Mouse (Mus musculus) adrenal gland (tissue): ENCODE results near the gene Scaf4.
"Not testable (repeated sequence)": the region's sequence is repeated elsewhere in the genome, so short reads cannot be mapped to it uniquely, and the experiment has no call there.

Experiments used
- intact Hi-C: fragments of 180-260 bp; cut with DNase I; formaldehyde crosslinking; loops from one replicate; pipeline ENCODE4 v1.15.1; 2025

The Scaf4 gene

DNA sequence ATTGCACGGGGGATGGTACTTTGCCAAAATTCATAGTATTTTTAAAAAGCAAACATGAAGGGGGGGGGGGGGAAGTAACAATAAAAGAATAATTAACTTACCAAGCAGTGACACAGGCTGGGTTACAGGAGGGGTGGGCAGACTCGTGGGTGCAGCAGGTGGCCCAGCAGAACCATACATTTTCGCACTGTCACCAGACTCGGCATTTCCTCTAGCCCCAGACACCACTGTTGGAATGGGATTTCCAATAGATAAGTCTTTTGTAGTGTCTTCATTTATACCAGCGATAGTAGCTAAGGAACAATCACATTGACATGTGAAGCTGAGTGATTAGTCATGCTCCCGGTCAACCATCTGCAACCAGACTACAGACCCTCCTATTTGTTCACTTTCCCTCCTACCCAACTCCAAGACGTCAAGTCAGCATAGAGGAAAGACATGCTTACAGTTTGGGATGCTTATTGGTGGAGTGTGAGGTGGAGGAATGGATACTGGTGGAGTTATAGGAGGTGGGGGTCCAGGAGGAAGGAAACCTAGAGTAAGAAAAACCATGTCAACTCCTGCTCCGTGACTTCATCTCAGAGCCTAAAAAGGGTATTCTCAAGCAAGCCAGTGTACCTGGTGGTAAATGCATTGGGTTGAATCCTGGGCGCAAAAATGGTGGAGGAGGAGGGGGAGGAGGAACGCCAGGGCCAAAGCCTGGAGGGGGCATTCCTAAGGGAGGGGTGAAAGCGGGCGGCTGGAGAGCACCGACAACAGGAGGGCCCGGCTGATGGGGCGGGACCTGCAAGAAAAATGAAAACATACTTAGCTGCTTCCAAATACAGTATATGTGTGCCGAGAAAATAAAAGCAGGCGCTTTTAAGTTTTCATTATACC, 41.6 kb downstream of the Scaf4 start:
- intact Hi-C loops: no loop called here

DNA sequence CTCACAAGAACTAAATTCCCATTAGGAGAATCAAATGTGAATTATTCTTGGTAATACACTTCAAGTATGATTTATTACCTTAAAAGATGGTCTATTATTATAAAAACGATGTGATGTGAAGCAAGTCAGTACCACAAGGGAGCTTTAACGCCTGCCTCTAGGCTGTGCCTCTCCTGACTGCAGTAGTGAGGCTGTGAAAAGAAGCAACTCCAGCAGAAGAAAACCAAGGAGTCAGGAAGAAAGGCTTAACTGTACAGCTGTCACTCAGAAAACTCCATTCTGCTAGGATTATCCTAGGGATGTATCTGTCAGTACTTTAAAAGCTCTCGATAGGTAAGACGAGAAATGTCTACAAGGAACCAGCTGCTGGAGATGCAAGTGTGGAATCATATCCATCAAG, 42.4 kb downstream of the Scaf4 start:
- intact Hi-C loops: no loop called here

DNA sequence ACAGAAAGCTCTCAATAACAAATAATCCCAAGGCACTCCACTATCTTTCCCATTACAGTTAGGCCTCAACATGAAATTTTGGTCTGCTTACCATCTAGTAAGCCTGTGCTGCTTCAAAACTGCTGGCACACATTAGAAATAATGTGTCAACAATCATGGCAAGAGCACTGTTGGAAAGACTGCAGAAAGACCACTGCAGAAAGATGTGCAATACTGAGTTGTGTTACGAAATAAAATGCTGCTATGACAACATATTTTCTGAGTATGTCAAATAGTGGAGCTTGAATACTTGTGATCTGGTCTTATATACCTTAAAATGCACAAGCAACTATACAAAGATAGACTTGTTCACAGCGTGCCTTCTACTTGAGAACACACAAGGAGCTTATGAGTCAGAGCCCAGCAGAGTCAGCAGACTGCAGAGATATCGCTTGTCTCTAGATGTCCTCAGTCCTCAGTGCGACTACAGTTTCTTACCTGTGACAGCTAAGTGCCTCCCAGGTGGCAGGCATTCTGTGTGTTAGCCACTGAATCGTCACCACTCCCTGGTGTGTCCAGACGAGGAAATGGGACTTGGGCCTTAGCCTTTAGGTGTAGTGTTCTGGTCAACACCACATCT, 45.1 kb downstream of the Scaf4 start:
- intact Hi-C loops: loop anchor here (5.0 kb wide), 1 partner anchor 43 kb away; the partner anchor contains the start of gene Scaf4

DNA sequence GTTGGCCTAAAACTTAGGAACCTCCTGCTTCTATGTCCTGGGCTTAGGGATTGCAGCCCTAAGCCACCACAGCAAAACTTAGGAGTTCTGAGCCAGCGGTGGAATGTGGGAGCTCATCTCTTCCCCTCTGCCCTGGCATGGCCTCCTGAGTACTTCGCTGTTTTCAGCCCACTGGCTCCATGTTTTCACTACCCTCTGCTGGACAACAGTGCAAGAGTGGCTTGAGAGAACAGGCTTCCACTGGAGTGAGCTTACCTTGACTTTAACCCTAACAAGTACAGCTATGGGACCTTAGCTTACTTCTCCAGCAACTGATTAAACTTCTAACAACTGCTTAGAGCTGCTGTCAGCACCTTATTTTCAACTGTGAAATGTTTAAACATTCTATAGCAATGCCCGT, 49.1 kb downstream of the Scaf4 start:
- intact Hi-C loops: loop anchor here (5.0 kb wide), 1 partner anchor 47 kb away; the partner anchor contains the start of gene Scaf4

DNA sequence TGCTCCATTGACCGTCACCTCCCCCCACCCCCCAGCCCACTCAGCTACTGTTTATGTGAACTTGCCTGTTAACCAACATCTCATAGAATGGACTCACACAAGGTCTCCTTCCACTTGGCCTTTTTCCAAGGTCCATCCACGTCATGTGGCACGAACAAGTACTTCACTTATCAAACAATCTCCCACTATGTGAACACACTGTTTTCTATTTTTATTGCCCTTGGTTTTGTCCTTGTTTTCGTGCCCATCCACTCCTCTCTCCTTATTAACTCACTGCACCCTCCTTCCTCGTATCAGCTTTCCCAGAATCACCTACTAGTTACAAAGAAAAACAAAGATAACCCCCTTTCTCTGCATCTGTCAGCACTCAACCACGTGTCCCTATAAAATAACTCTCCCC, 49.7 kb downstream of the Scaf4 start:
- intact Hi-C loops: loop anchor here (5.0 kb wide), 1 partner anchor 48 kb away; the partner anchor contains the start of gene Scaf4

DNA sequence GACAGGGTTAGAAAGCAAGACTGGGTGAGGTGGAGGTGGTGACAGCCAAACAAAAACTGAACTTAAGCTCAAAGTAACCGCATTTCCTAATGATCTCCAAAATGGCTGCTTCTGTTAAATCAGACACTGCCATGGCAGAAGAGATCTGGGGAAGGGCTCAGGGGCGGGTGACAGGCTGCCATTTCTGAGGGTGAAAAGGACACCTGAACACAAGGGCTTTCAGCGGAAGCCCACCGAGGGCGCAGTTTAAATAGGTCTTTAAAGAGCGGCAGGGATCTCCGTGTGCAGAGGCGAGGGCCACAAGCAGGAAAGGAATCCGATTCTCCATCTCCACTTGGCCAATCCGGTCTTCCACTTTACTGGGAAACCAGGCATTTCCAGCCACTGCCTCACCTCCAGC, 50.6 kb downstream of the Scaf4 start:
- intact Hi-C loops: no loop called here

DNA sequence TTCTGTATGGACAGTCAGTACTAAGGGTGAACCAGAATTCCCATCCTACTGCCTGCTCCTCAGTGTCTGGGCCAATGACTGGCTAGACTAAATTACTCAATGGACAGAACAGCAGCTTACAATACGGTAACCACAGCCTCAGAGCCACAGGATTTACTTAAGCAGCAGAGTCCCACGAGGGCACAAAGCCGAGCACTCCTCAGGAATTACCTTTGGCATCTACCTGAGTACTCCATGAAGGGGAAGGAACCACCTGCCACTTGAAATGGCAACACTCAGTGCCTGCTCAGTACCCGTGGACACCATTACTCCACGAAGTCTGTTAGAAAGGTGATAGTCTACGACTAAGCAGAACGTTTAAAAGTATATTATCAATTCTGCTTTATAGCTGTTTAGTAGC, 53.0 kb downstream of the Scaf4 start:
- intact Hi-C loops: no loop called here

DNA sequence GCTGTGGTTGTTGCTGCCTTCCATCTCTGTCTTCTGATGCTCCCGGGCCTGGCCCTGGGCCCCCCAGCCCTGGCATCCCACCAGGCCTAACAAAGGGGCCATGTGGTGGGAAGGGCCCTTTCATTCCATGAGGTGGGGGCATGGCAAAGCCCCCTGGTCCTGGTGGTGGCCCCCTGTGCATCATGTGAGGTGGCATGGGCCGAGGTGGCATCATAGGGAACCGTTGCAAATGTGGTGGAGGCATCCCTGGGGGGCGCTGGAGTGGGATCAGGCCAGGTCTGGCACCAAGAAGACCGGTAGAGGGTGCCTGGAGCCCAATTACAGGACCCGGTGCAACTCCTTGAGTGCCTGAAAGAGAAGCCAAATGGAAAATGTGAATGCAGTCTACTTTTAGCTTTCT, 54.4 kb downstream of the Scaf4 start:
- intact Hi-C loops: no loop called here

DNA sequence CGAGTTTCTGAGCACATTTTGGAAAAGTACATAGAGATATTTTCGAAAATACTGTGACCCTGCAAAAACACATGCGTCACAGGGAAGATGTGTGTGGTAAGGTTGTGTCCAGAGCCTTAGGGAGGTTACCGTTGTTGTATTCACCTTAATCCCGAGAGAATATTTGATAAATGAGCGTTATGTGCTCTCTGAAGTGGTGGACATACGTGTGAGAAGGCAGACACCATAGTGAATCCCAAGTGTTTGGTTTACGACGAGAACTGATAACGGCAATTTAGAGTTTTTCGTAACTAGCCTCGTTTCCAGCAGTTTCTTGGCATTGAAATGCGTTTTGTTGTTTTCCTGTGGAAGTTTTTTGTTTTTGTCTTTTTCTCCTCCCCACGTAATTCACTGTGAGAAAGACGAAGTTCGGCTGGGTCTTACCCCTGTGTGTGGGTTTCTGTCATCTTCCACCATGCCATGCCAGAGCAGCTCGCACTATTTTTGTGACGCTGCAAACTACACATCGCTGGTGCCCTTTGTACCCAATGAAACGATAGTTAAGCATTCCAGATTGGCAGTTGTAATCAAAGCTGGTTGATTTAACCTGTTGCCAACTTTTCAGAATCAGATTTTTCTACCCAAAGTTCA, 62.7 kb downstream of the Scaf4 start:
- intact Hi-C loops: loop anchor here (2.0 kb wide), 1 partner anchor 63 kb away; the partner anchor contains the start of gene Scaf4

DNA sequence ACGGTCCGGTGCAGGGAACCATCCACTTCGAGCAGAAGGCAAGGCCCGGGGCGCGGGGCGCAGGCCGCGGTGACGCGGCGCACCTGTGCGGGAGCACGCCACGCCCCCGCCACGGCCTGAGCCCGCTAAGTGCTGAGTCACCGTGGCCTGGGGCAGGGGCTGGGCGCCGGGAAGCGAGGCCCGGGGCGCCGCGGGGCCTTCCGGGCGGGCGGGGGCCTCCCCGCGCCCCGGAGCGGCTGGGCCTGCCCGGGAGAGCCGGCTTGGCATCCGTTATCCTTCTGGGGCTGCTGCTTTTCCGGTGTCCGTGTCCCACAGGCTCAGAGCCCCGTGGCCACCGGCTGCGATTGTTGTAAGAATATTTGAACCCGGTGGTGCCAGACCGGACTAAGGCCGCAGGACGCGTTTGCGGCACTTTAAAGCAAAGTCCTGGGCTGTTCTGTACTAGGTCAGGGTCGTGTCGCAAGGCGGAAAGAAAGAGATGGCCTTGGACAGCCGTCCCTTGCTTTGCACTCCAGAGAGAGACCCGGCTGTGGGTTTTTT, 63.3 kb downstream of the Scaf4 start:
- intact Hi-C loops: loop anchor here (2.0 kb wide), 1 partner anchor 64 kb away; the partner anchor contains the start of gene Scaf4

DNA sequence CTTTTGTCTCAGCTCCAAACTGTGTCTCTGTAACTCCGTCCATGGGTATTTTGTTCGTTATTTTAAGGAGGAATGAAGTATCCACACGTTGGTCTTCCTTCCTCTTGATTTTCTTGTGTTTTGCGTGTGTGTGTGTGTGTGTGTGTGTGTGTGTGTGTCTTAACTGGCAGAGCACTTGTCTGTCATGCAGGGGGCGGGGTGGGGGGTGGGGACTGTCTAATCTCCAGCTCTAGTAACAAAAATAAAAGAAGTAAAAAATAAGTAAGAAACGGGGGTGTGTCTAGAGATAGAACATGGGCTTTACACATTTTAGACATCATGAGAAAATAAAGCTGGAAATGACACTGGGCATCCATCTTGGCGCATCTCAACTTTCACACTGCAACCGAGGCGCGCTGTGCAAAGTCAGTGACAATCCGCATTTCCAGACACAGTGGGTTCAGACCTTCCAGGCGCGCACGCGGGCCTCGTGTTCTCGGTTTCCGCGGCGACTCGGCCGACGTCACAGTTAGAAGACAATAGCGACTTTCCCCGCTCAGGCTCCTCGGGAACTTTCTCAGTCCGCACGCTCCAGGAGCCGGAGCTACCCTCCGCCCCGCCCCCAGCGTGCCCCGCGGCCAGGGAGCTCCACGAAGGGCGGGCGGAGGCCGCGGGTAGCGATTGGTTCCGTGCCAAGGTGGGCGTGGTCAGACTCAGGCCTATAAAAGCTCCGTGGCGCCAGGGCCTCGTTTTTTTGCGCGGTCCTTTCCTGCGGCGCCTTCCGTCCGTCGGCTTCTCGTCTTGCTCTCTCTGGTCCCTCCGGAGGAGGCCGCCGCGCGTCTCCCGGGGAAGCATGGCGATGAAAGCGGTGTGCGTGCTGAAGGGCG, 64.0 kb downstream of the Scaf4 start, which contains the start of gene Sod1:
TSS of gene Sod1 (plus strand) at position 729 of the 866 bp plus-strand sequence.
- intact Hi-C loops: loop anchor here (2.0 kb wide), 1 partner anchor 65 kb away; the partner anchor contains the start of gene Scaf4

DNA sequence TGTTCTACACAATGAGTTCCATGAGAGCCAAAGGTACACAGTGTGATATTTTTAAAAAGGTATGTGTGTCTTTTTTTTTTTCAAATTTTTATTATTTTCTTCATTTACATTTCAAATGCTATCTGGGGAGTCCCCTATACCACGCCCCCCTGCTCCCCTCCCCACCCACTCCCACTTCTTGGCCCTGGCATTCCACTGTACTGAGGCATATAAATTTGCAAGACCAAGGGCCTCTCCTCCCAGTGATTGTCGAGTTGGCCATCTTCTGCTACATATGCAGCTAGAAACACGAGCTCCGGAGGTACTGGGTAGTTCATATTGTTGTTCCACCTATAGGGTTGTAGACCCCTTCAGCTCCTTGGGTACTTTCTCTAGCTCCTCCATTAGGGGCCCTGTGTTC, 64.9 kb downstream of the Scaf4 start:
- intact Hi-C loops: not testable (repeated sequence)

DNA sequence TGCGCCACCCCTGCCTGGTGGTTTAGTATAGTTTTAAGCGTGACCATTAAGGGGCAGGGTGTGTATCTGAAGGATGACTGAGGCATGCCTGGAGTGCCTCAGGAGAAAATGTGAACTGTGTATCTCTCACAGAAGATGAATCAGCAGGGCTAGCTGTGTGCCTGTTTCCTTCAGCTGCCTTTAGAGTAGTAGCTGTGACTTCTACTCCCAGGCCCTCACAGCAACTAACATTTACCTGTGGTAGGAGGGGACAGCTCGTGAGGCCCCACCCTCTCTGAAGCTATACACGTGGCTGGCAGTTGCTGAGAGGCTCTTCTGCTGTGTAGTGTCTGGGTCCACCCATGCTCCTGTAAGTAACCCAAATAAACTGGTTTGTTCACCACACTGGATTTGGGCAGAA, 66.4 kb downstream of the Scaf4 start:
- intact Hi-C loops: no loop called here

DNA sequence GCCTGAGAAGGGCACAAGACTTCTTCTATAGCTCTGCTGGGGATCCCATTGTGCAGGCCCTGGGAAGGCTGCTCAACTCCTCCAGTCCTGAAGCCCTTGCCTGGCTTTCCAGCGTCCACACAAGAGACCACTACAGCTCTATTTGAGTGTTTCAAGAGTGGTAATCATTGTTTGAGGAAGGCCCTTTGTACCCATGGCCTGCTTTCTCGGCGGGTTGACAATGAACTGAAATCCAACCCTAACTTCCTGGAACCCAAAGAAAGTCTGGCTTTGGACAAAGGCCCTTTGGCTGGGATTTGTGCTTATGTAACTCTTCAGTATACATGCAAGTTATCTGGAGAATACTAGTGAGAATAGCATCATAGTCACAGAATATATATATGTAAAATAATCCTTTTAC, 66.9 kb downstream of the Scaf4 start:
- intact Hi-C loops: no loop called here

DNA sequence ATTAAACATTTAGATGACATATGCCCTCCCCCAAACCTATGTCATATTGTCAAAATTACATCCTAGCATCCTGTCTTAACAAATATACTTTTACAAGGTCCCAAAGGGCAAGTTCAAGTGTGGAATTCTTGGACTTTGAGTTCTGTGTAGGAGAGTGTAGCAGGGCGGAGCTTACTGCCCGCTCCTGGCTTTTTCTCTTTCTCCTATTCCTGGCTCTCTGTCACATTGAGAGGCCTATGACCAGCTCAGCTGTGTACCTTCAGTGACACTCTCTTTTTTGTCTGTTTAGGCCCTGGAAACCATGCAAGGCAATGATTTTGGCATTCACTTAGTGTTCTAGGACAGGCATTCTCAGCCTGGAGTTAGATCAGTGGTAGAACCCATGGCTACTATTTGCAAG, 67.9 kb downstream of the Scaf4 start:
- intact Hi-C loops: no loop called here

DNA sequence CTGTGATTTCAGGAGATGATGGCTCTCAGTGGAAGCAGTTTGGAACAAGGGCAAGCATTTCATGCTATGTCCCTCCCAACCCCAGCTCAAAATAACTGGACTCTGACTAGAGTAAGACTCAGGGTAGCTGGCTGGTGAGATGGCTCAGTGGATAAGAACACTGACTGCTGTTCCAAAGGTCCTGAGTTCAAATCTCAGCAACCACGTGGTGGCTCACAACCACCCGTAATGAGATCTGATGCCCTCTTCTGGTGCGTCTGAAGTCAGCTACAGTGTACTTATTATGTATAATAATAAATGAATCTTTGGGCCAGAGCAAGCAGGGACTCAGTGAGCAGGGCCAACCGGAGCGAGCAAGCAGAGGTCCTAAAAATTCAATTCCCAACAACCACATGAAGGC, 68.4 kb downstream of the Scaf4 start:
- intact Hi-C loops: not testable (repeated sequence)

DNA sequence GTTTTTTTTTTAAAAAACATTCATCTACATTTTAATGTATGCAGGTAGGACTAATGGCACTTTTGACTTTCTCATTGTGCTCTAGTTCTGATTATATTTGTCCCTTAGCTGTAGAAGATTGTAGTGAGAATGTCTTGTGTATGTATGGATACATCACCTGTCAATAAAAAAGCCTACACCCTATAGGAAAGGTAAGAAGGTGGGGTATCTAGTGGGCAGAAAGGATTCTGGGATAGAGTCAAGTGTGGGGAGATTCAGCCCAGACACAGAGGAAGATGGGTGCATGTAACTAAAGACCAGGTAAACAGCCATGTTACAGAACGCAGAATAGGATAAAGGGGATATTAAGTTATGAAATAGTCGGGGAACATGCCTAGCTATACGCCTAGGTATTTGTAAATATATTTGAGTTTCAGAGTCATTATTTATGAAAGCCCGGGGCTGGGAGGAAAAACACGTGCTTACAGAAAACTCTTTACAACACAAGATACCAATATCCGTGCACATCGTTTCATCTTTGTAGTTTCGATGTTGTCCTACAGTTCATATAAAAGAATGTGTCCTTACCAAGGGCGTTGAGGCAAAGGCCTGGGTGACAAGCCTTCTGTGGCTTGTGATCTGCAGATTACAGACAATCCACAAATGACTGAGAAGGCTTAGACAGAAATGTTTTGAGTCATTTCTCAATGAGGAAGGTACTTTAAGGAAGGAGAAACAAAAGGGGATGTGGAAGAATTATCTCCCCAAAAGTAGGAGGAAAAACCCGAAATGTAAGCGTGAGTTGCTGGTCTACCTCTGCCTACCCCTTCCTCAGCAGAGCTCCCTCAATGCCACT, 69.4 kb downstream of the Scaf4 start:
- intact Hi-C loops: no loop called here

DNA sequence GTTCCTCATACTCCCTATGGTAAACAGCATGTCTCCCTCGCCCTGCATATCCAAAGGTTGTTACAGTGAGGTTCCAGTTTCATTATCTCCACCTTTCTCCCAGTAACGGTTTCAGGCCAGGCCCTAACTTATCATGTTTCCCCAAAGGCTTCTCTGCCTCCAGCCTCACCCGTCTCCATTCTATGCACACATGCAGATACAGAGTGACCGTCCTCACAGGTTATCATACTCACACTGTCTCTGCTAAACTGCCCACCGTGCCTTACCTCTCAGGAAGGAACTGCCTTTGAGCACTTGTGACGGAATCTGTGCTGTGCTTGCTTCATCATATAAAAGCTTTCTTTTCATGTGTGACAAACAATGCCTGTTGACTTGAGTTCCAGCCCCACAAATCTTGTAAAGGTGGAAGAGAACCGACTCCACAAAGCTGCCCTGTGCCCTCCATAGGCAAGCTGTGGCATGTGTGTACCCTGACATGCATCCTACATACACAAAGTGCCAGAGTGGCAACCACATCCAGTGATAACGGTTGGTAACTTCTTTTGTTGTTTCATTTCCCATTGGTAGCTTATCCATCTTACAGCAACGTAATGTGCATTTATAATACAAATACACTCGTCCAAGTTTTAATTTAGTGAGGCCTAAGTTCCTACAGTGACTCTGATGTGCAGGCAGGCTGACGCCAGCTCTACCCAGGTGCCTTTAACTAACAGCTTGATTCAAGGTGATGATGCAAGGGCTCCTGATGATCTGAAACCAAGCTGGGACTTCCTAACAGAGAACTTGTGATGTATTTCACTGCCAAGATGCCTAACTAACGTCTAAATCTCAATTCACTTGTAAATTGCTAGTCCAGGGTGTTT, 70.6 kb downstream of the Scaf4 start:
- intact Hi-C loops: no loop called here

DNA sequence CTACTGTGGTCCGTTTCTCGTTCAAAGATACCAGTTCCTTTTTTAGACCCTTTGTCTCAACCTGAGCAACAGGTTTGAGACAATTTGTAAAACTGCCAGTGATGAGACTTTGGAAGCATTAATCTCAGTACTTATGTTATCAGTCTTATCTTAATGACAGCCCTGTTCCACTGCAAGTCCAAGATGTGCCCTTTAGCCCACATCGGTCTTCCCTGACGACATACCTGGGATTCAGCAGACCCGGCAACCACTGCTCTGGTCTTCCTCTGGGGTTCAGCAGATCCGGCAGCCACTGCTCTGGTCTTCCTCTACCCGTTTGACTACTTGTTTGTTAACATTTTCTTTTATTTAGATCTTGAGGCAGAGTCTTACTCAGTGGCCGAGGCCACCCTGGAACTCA, 72.5 kb downstream of the Scaf4 start:
- intact Hi-C loops: no loop called here
